15 mouse cellular contexts compared by ENCODE assay signal in the genomic region with DNA sequence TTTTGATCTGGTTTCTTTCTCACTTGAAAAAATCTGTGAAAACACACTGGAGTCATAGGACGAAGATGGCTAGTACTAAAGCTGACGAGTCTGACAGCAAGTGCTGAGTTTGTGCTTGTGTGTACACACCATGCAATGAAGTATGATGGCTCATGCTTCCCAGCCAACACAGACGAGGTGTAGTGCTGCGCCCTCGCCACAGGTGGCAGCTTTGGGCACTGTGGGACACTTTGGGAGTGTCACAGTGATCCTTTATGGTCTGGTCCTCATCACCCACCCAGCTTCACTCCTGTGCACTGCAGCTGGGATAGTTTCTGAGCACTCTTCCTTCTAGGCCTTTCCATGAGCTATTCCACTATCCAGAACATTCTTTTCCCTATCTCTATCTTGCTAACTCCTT.
DNase-seq lines count a peak whose midpoint lies in the region; ATAC-seq and TF ChIP-seq lines count a peak whose summit lies in the region.
"Had no signal": no experiment of that assay in that cellular context is flagged by ENCODE, and none has a peak within 500 bp of the region (broad histone marks: within the 10 kb centered on the region; RNA-seq: fewer than 3 reads in every experiment).

No protein-coding gene starts in this region.

- TF ChIP-seq EP300 in heart, postnatal 0 days (IDR thresholded peaks at IDR 0.05; ENCODE audit: low read depth) = no peak

- WGBS in heart, postnatal 0 days = 89% methylated on average over 5 of the region's 5 CpGs
- 78% methylated on average over 5 of the region's 5 CpGs for WGBS in heart, embryonic 12.5 days
- 89% methylated on average over 5 of the region's 5 CpGs for WGBS in lung, embryonic 15.5 days
- whole genome bisulfite sequencing in limb, embryonic 10.5 days = 84% methylated on average over 5 of the region's 5 CpGs

- no peak for ATAC-seq in heart, postnatal 0 days (ENCODE audit: insufficient read depth, low read depth)
- no peak for ATAC-seq in heart, embryonic 12.5 days (ENCODE audit: insufficient number of reproducible peaks, low FRiP score)
- no peak for ATAC-seq in lung, embryonic 15.5 days (ENCODE audit: borderline replicate concordance, extremely low read depth, low FRiP score, low TSS enrichment)
- ATAC-seq: forebrain, embryonic 16.5 days; intestine, embryonic 16.5 days had no signal

- H3K4me2 ChIP-seq in heart, postnatal 0 days (ENCODE audit: low read depth, low read length) = no peak overlapping the region
- no peak overlapping the region for H3K4me2 ChIP-seq in heart, embryonic 12.5 days
- no peak overlapping the region for H3K4me2 ChIP-seq in lung, embryonic 15.5 days
- H3K4me2 ChIP-seq: embryonic facial prominence, embryonic 15.5 days had no signal

- no peaks in the 10 kb centered on the region for H3K27me3 ChIP-seq in heart, postnatal 0 days (ENCODE audit: control insufficient read depth, insufficient read depth, low read length)
- H3K27me3 ChIP-seq in heart, embryonic 12.5 days (replicated peaks) = no peaks in the 10 kb centered on the region
- H3K27me3 ChIP-seq in lung, embryonic 15.5 days = no peaks in the 10 kb centered on the region
- H3K27me3 ChIP-seq in limb, embryonic 10.5 days (ENCODE audit: low read depth, poor library complexity, severe bottlenecking) = no peaks in the 10 kb centered on the region
- H3K27me3 ChIP-seq: embryonic facial prominence, embryonic 15.5 days had no signal

- H3K4me3 ChIP-seq in heart, postnatal 0 days (ENCODE audit: low read depth, low read length) = no peak overlapping the region
- no peak overlapping the region for H3K4me3 ChIP-seq in heart, embryonic 12.5 days
- H3K4me3 ChIP-seq in lung, embryonic 15.5 days = no peak overlapping the region
- H3K4me3 ChIP-seq in limb, embryonic 10.5 days = no peak overlapping the region
- H3K4me3 ChIP-seq: embryonic facial prominence, embryonic 15.5 days had no signal

- no peaks in the 10 kb centered on the region for H3K36me3 ChIP-seq in heart, postnatal 0 days (replicated peaks; ENCODE audit: control insufficient read depth, insufficient read depth, low read length)
- H3K36me3 ChIP-seq in heart, embryonic 12.5 days = no peaks in the 10 kb centered on the region
- no peaks in the 10 kb centered on the region for H3K36me3 ChIP-seq in lung, embryonic 15.5 days
- no peaks in the 10 kb centered on the region for H3K36me3 ChIP-seq in limb, embryonic 10.5 days
- H3K36me3 ChIP-seq: embryonic facial prominence, embryonic 15.5 days had no signal

- H3K9ac ChIP-seq in heart, postnatal 0 days (replicated peaks; ENCODE audit: low read depth, low read length) = no peak overlapping the region
- H3K9ac ChIP-seq in heart, embryonic 12.5 days = no peak overlapping the region
- no peak overlapping the region for H3K9ac ChIP-seq in lung, embryonic 15.5 days
- H3K9ac ChIP-seq: embryonic facial prominence, embryonic 15.5 days had no signal

- no peaks in the 10 kb centered on the region for H3K9me3 ChIP-seq in heart, postnatal 0 days (replicated peaks; ENCODE audit: control insufficient read depth, low read length)
- H3K9me3 ChIP-seq in heart, embryonic 12.5 days (replicated peaks) = no peaks in the 10 kb centered on the region
- no peaks in the 10 kb centered on the region for H3K9me3 ChIP-seq in lung, embryonic 15.5 days
- no peaks in the 10 kb centered on the region for H3K9me3 ChIP-seq in limb, embryonic 10.5 days (replicated peaks)
- H3K9me3 ChIP-seq: embryonic facial prominence, embryonic 15.5 days had no signal

- H3K4me1 ChIP-seq in heart, postnatal 0 days (ENCODE audit: control insufficient read depth, insufficient read depth) = peaks cover 33% of the 10 kb centered on the region
- H3K4me1 ChIP-seq in heart, embryonic 12.5 days (replicated peaks) = peaks cover 56% of the 10 kb centered on the region
- peaks cover 73% of the 10 kb centered on the region for H3K4me1 ChIP-seq in lung, embryonic 15.5 days
- H3K4me1 ChIP-seq in limb, embryonic 10.5 days = peaks cover 29% of the 10 kb centered on the region

- peak; percentile 22; the same call in 1 of the 2 replicates for TF ChIP-seq CTCF in heart, postnatal 0 days (IDR thresholded peaks at IDR 0.05; ENCODE audit: low read depth)

- no peak overlapping the region for H3K27ac ChIP-seq in heart, postnatal 0 days (ENCODE audit: low read depth)
- H3K27ac ChIP-seq in heart, embryonic 12.5 days (ENCODE audit: poor library complexity, severe bottlenecking) = no peak overlapping the region
- H3K27ac ChIP-seq in lung, embryonic 15.5 days = peak overlapping the region; percentile 79
- 0 out of 2 replicates have a peak overlapping the region, but pooled peaks have one; percentile 5 for H3K27ac ChIP-seq in limb, embryonic 10.5 days
- H3K27ac ChIP-seq: embryonic facial prominence, embryonic 15.5 days had no signal

- DNase-seq in heart, postnatal 0 days (ENCODE audit: low spot score) = no peak
- no peak for DNase-seq in lung, adult 18-20 months
- peak; percentile 19 for DNase-seq in ES-CJ7 (ENCODE audit: low read depth, low spot score)
- DNase-seq in limb, embryonic 10.5 days (ENCODE audit: low spot score) = no peak
- DNase-seq in right cerebral cortex, adult 2 months (ENCODE audit: low spot score in 2 of 2) = no peak
- no peak for DNase-seq in spleen, postnatal 10 days (ENCODE audit: low spot score in 2 of 2)
- DNase-seq: B cell, adult 2 months; cerebellum, postnatal 36 days; gastrocnemius, postnatal 25 days; heart, postnatal 10 days had no signal

Comparison
In these comparisons a context has a peak if more than half of its experiments do, and no peak if none do; other contexts are left out.
1. H3K27ac ChIP-seq: peak in lung, embryonic 15.5 days (single experiment) and limb, embryonic 10.5 days (single experiment); none in heart, postnatal 0 days (single experiment) and heart, embryonic 12.5 days (single experiment).